Mouse (Mus musculus) limb, embryonic 15.5 days (tissue): ENCODE results near the gene Arhgef25. TPM values are rescaled to one million over a fixed set of nuclear protein-coding genes. Genes with fewer than 3 reads are reported as not detected.

ENCODE experiments used
- ATAC-seq: fragments of 200-750 bp; cut with Nextera tagmentation; 2 replicates; pipeline ENCODE4 v1.8.0; 2017; ENCODE audit warnings: low read depth, moderate TSS enrichment; ENCODE audit not compliant: insufficient number of reproducible peaks, low FRiP score, low TSS enrichment
- H3K27ac ChIP-seq: fragments of 300-500 bp; sonication (generic); 2 replicates; pipeline ENCODE4 v1.5.1; 2015; ENCODE audit warnings: moderate library complexity, mild to moderate bottlenecking, inconsistent platforms
- H3K27me3 ChIP-seq: fragments of 300-500 bp; sonication (generic); 2 replicates; pipeline ENCODE4 v1.6.1; 2015; ENCODE audit warnings: inconsistent platforms
- H3K36me3 ChIP-seq: fragments of 300-500 bp; sonication (generic); 2 replicates; pipeline ENCODE4 v1.6.1; 2015; ENCODE audit warnings: inconsistent platforms
- H3K4me1 ChIP-seq: fragments of 300-500 bp; sonication (generic); 2 replicates; pipeline ENCODE4 v1.6.1; 2015; ENCODE audit warnings: inconsistent platforms
- H3K4me2 ChIP-seq: fragments of 300-500 bp; sonication (generic); 2 replicates; pipeline ENCODE4 v1.6.1; 2015; ENCODE audit warnings: mild to moderate bottlenecking, inconsistent platforms
- H3K4me3 ChIP-seq: fragments of 300-500 bp; sonication (generic); 2 replicates; pipeline ENCODE4 v1.5.1; 2015; ENCODE audit warnings: mild to moderate bottlenecking, inconsistent platforms
- H3K9ac ChIP-seq: fragments of 300-500 bp; sonication (generic); 2 replicates; pipeline ENCODE4 v1.6.1; 2015; ENCODE audit warnings: inconsistent platforms
- H3K9me3 ChIP-seq: fragments of 300-500 bp; sonication (generic); 2 replicates; pipeline ENCODE4 v1.6.1; 2016; ENCODE audit warnings: inconsistent platforms
- WGBS: fragments of 180-500 bp; shearing (Covaris S2); methylation state at CpG from one replicate; pipeline ENCODE4 v1.1.7; 2015; 5-methylcytosine and 5-hydroxymethylcytosine counted together
- polyA plus RNA-seq: library from polyadenylated mRNA; unstranded; fragments of >200 nt; fragmentation: Nextera tagmentation; extraction: Ambion mirVana; gene quantifications from 2 replicates; pipeline ENCODE4 v1.2.1, GENCODE M21; 2015

The Arhgef25 gene
- polyA plus RNA-seq, 1 experiment from 2014 or later = 118 TPM

DNA sequence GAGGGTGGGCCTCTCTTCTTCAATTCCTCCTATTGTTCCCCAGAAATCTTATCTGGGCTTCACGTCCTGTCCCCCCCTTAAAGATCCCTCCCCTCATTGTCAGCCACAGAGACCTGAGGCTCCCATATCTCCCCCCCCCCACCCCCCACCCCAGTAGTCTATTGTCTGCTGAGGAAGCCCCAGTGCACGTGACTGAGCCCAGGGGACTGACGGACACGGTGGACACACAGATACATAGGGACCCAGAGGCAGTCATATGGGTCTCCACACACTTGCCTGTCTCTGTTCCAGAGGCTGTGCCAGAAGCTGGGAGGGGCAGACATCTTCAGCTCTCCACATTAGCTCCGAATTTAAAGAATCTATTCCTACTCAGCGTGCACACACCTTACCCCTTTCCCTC is 8.3 kb downstream of the Arhgef25 start:
- Histone ChIP-seq H3K27me3 (peaks cover 55% of the 10 kb centered on the region), H3K4me1 (peaks cover 38% of the 10 kb centered on the region), H3K9me3 (no peaks in the 10 kb centered on the region), H3K9ac (no peak overlapping the region), H3K4me3 (no peak overlapping the region), H3K27ac (no peak overlapping the region), H3K4me2 (no peak overlapping the region), H3K36me3 (peaks cover 49% of the 10 kb centered on the region)
- 74% methylated on average over 6 of the region's 6 CpGs for WGBS
- ATAC-seq = no peak

- H3K27me3 ChIP-seq = peaks cover 63% of the 10 kb centered on the region
- ATAC-seq = no peak
- peaks cover 40% of the 10 kb centered on the region for H3K36me3 ChIP-seq
- no peak overlapping the region for H3K4me3 ChIP-seq
- no peak overlapping the region for H3K9ac ChIP-seq
- no peak overlapping the region for H3K27ac ChIP-seq
- no peaks in the 10 kb centered on the region for H3K9me3 ChIP-seq
- peaks cover 38% of the 10 kb centered on the region for H3K4me1 ChIP-seq
- 35% methylated on average over 3 of the region's 3 CpGs for WGBS
- H3K4me2 ChIP-seq = peak overlapping the region; percentile 42
Measured at GRCm38 (mm10) chr10:127180695-127181047, 9.2 kb downstream of the Arhgef25 start.

GRCm38 (mm10) chr10:127179871-127180694 is 9.8 kb downstream of the Arhgef25 start, which contains the start of gene Slc26a10:
TSS of gene Slc26a10 (minus strand) at chr10:127180645.
- WGBS = under 1% methylated on average over 34 of the region's 34 CpGs
- no peak within 1 kb of the TSS for H3K27ac ChIP-seq
- H3K27me3 ChIP-seq = peaks cover 63% of the 10 kb centered on the region
- H3K36me3 ChIP-seq = peaks cover 34% of the 10 kb centered on the region
- H3K4me2 ChIP-seq = peak within 1 kb of the TSS; percentile 42
- H3K4me3 ChIP-seq = peak within 1 kb of the TSS; percentile 19
- H3K4me1 ChIP-seq = peaks cover 38% of the 10 kb centered on the region
- no peak for ATAC-seq
- no peak within 1 kb of the TSS for H3K9ac ChIP-seq
- no peaks in the 10 kb centered on the region for H3K9me3 ChIP-seq

- WGBS = 5% methylated on average over 41 of the region's 41 CpGs
- H3K4me2 ChIP-seq = peak overlapping the region; percentile 57
- no peak for ATAC-seq
- H3K9me3 ChIP-seq = no peaks in the 10 kb centered on the region
- peak overlapping the region; percentile 35 for H3K4me3 ChIP-seq
- no peak overlapping the region for H3K27ac ChIP-seq
- peaks cover 18% of the 10 kb centered on the region for H3K36me3 ChIP-seq
- no peak overlapping the region for H3K9ac ChIP-seq
- peaks cover 30% of the 10 kb centered on the region for H3K4me1 ChIP-seq
- peaks cover 67% of the 10 kb centered on the region for H3K27me3 ChIP-seq
Measured at GRCm38 (mm10) chr10:127178286-127179027, 11.4 kb downstream of the Arhgef25 start.

DNA sequence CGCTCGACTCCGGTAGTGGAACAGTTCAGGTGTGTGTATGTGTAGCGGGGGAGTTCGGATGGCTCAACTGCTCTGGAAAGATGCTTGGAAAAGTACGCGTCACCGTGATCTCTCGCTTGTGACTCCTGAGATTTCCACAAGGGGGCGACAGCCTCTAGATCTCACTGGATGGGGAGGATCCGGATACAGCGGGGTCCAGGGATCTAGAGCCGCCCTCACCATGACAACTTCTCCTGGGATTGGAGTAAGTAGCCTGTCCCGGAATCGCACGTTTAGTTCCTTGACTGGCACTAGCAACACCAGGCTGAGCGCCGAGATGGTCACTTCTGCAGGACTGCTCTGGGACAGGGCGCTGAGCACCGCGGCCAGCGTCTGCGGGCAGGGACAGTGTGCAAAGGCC is 12.2 kb downstream of the Arhgef25 start:
- H3K9me3 ChIP-seq = no peaks in the 10 kb centered on the region
- H3K27ac ChIP-seq = no peak overlapping the region
- peak; percentile 40; the same call in 1 of the 2 replicates for ATAC-seq
- peak overlapping the region; percentile 57 for H3K4me2 ChIP-seq
- H3K4me3 ChIP-seq = peak overlapping the region; percentile 35
- 1% methylated on average over 23 of the region's 23 CpGs for WGBS
- peaks cover 72% of the 10 kb centered on the region for H3K27me3 ChIP-seq
- no peak overlapping the region for H3K9ac ChIP-seq
- peaks cover 30% of the 10 kb centered on the region for H3K4me1 ChIP-seq
- peaks cover 10% of the 10 kb centered on the region for H3K36me3 ChIP-seq

DNA sequence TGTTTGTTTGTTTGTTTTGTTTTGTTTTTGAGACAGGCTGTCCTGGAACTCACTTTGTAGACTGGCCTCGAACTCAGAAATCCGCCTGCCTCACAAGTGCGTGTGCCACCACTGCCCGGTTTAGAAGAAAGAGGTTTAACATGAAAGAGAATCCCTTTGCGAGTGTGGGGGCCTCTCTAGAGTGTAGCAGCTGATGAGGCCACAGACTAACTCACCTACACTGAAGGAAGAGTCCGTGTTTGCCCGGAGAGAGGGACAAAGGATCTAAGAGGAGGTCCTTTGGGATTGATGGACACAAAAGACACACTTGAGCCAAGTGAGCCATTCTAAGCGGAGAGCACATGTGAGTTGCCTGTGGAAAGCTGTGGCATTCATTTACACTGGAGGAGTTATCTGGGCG is 12.6 kb downstream of the Arhgef25 start:
- no peak for ATAC-seq
- Histone ChIP-seq H3K9me3 (no peaks in the 10 kb centered on the region), H3K4me3 (peak overlapping the region; percentile 35; the same call in 1 of the 2 replicates), H3K4me2 (peak overlapping the region; percentile 57), H3K4me1 (peaks cover 30% of the 10 kb centered on the region), H3K36me3 (peaks cover 5% of the 10 kb centered on the region), H3K9ac (no peak overlapping the region), H3K27ac (no peak overlapping the region), H3K27me3 (peaks cover 73% of the 10 kb centered on the region)
- WGBS = 25% methylated on average over 9 of the region's 9 CpGs

DNA sequence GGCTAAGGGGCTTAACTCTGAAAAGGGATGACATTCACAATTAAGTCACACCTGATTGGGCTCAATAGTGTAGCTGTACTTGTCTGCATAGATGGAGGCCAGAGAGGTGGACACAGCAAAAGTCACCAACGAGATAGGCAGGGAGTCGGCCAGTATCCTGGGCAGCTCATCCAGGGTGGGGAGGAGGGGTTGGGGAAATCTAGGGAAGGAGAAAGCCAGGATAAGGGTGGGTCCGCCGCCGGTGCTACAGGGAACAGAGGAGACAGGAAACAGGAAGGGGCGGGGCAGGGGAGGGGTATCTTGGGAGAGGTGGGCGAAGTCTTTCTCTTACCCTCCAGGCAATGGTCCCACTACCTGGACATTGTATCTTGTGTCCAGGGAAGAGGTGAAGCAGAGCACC is 13.1 kb downstream of the Arhgef25 start:
- H3K27me3 ChIP-seq = peaks cover 73% of the 10 kb centered on the region

DNA sequence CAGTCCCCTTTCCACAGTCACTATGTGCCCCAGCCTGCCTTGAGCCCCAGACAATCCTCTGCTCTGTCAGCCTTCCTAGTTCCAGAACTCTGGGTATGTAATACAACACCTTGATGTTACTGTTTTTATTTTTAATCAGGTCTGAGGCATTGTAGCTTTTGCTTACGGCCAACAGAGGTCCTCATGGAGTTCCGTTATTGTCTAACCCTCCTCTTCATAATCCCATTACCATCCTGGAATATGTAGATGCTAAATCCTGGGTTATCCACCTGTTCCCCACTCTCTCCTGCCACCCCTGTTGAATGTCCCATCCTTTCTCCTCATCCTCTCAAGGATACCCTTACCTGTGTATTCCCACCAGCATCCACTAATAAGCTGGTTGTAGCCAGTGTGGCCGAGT is 13.7 kb downstream of the Arhgef25 start:
- Histone ChIP-seq H3K27me3 (peaks cover 73% of the 10 kb centered on the region), H3K27ac (no peak overlapping the region), H3K4me3 (no peak overlapping the region), H3K4me1 (peaks cover 36% of the 10 kb centered on the region), H3K36me3 (no peaks in the 10 kb centered on the region), H3K9ac (no peak overlapping the region), H3K9me3 (no peaks in the 10 kb centered on the region), H3K4me2 (no peak overlapping the region)
- no peak for ATAC-seq
- WGBS = 35% methylated on average over 3 of the region's 3 CpGs

More for the DNA sequence above, 13.1 kb downstream of the Arhgef25 start:
- Histone ChIP-seq H3K9me3 (no peaks in the 10 kb centered on the region), H3K36me3 (peaks cover under 1% of the 10 kb centered on the region; the same call in 1 of the 2 replicates), H3K27ac (no peak overlapping the region), H3K4me1 (peaks cover 32% of the 10 kb centered on the region), H3K4me2 (no peak overlapping the region), H3K9ac (no peak overlapping the region), H3K4me3 (no peak overlapping the region)
- 6% methylated on average over 7 of the region's 7 CpGs for WGBS
- ATAC-seq = no peak

DNA sequence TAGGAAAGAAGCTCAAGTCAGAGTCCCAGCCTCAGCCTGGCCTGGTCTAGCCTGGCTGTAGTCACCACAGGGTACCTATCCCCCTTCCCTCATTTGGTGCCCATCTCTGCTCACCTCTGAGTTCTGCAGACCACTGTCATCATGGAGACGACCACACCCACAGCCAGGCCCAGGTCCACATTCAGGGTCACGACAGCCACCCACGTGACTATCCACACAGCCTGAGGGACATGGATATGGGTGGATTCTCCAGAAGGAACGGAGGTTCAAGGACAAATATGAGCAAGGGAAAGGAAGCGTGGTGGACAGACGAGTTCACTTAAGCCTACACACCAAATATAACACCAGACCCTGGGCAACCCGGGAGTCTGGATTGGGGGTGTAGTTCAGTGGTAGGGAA is 15.7 kb downstream of the Arhgef25 start:
- WGBS = 80% methylated on average over 7 of the region's 7 CpGs
- Histone ChIP-seq H3K4me2 (no peak overlapping the region), H3K27ac (no peak overlapping the region), H3K9ac (no peak overlapping the region), H3K36me3 (no peaks in the 10 kb centered on the region), H3K4me1 (peaks cover 38% of the 10 kb centered on the region), H3K4me3 (no peak overlapping the region), H3K9me3 (no peaks in the 10 kb centered on the region), H3K27me3 (peaks cover 73% of the 10 kb centered on the region)
- ATAC-seq = no peak

DNA sequence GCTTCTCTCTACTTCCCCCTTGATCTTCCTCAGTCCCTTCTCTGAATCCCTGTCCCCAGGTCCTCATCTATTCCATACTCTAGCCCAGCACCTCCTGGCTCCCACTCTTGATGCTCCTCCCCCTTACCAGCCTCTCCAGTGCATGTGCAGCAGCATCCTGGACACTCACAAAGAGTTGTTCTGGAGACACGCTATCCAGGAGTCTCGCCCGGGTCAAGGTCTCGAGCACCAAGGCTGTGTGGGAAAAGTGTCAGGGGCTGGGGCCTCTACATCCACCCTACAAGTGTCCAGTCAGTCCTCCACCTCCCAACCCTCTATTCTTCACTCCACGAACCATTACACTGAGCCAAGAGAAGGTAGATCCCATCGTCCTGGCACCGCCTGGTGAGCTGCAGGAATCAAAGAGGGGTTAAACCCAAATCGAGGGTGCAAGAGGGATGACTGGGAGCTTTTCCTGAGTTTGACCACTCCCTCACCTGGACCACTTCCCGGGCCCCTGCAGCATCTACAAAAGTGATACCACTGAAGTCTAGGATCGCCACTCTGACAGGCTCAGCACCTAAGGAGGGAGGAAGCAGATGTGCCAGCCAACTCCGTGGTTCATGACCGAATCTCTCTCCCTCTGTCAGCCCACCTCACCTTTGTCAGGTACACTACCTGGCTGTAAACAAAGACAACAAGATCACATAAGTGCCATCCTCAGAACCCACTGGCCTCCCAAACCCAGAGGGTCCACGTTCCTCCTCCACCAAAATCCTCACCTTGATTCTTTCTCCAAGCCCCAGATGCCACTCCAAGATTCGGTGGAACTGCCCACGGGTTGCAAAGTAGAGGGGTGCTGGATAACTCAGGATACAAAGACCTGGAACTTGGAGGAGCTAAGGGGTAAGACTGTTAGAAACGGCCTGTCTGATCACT is 16.5 kb downstream of the Arhgef25 start:
- Histone ChIP-seq H3K4me2 (no peak overlapping the region), H3K27me3 (peaks cover 73% of the 10 kb centered on the region), H3K27ac (no peak overlapping the region), H3K9ac (no peak overlapping the region), H3K4me3 (no peak overlapping the region), H3K36me3 (no peaks in the 10 kb centered on the region), H3K9me3 (no peaks in the 10 kb centered on the region), H3K4me1 (peaks cover 34% of the 10 kb centered on the region)
- no peak for ATAC-seq
- 83% methylated on average over 16 of the region's 16 CpGs for WGBS

- Histone ChIP-seq H3K9me3 (no peaks in the 10 kb centered on the region), H3K36me3 (no peaks in the 10 kb centered on the region), H3K9ac (no peak overlapping the region), H3K4me1 (peaks cover 21% of the 10 kb centered on the region), H3K4me3 (no peak overlapping the region), H3K27ac (no peak overlapping the region), H3K27me3 (peaks cover 73% of the 10 kb centered on the region), H3K4me2 (no peak overlapping the region)
- no peak for ATAC-seq
- 86% methylated on average over 15 of the region's 15 CpGs for WGBS
Measured at GRCm38 (mm10) chr10:127171631-127172200, 18.2 kb downstream of the Arhgef25 start.
